Mouse (Mus musculus): ENCODE results near the gene Mipep. TPM values are rescaled to one million over a fixed set of nuclear protein-coding genes. Genes with fewer than 3 reads are reported as not detected.

Gene Mipep
- polyA plus RNA-seq, 1 experiment from 2014 or later = 7.7 TPM

DNA sequence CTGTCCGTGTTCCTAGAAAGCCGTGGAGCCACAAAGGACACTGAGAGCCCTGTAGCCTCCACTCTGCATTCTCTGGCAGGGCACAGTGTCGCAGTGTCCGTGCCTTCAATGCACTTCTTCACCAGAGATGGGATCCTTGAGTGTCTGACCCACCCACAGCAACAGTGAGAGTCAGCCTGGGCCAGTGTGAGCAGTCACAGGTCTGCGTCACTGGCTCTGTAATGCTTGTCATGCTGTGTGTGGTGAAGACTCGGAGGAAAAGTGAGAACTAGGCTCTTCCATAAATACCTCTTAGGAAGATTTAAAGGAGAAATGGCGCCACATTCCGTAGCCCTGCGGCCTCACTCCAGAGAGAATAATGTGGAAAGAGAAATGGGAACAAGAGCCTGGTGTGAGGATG lies 84.0 kb downstream of the Mipep start:
- DNase-seq (ENCODE audit: low spot score) (no peak), ATAC-seq (no peak)
- 83% methylated on average over 9 of the region's 9 CpGs for WGBS
- H3K27me3 ChIP-seq (replicated peaks; ENCODE audit: insufficient read depth, low read length) = no peaks in the 10 kb centered on the region
- no peaks in the 10 kb centered on the region for H3K9me3 ChIP-seq (ENCODE audit: low read length)
- H3K9ac ChIP-seq (replicated peaks; ENCODE audit: low read depth) = no peak overlapping the region
- H3K36me3 ChIP-seq (ENCODE audit: insufficient read depth, low read length) = 0 out of 2 replicates have a peak, but pooled peaks cover 4% of the 10 kb centered on the region
- H3K4me3 ChIP-seq (ENCODE audit: low read depth, low read length) = no peak overlapping the region
- no peak overlapping the region for H3K4me2 ChIP-seq (replicated peaks; ENCODE audit: low read depth, low read length)
- no peak overlapping the region for H3K27ac ChIP-seq (ENCODE audit: low read length)
- no peak for TF ChIP-seq CTCF (IDR thresholded peaks at IDR 0.05)
- no peak for TF ChIP-seq EP300 (IDR thresholded peaks at IDR 0.05)
- H3K4me1 ChIP-seq (ENCODE audit: insufficient read depth, low read depth, low read length) = no peaks in the 10 kb centered on the region

DNA sequence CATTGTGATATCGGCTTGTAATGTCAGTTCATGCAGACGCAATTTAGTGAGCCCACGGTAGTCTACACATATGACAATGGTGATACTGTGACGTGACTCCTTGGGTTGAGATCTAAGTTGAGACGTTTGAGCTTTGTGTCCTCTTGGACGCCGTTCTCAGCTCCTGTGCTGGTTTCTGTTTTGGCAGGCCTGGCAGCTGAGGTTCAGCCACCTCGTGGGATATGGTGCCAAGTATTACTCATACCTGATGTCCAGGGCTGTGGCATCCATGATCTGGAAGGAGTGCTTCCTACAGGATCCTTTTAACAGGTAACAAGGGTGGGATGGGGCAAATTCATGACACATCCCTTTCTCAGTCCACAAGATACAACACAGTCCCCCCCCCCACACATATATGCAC lies 87.5 kb downstream of the Mipep start:
- 0 out of 2 replicates have a peak, but pooled peaks cover 4% of the 10 kb centered on the region for H3K36me3 ChIP-seq (ENCODE audit: insufficient read depth, low read length)
- TF ChIP-seq CTCF (IDR thresholded peaks at IDR 0.05) = no peak
- no peak for TF ChIP-seq EP300 (IDR thresholded peaks at IDR 0.05)

DNA sequence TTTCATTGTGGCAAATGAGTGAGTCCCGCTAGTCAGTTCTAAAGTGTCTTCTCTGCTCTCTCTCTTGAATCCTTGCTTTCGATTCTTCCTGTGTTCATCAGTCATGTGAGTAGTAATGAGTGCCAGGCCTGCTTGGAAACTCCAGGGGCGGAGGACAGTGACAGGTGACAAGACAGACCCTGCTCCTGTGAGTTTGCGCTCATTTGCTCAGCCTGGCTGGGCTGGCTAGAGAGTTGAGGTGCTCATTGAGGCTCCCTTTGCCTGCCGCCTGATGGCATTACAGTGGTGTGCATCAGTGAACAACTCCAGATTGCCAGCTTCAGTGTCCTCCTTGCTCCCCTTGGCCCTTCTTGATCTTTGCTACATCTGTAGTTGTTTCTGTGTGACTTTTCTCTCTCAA lies 97.7 kb downstream of the Mipep start:
- Histone ChIP-seq H3K4me2 (replicated peaks; ENCODE audit: low read depth, low read length) (no peak overlapping the region), H3K27me3 (replicated peaks; ENCODE audit: insufficient read depth, low read length) (no peaks in the 10 kb centered on the region), H3K4me3 (ENCODE audit: low read depth, low read length) (no peak overlapping the region), H3K9me3 (ENCODE audit: low read length) (no peaks in the 10 kb centered on the region), H3K9ac (replicated peaks; ENCODE audit: low read depth) (no peak overlapping the region), H3K4me1 (ENCODE audit: insufficient read depth, low read depth, low read length) (no peaks in the 10 kb centered on the region), H3K27ac (ENCODE audit: low read length) (no peak overlapping the region), H3K36me3 (ENCODE audit: insufficient read depth, low read length) (no peaks in the 10 kb centered on the region)
- ATAC-seq = no peak
- DNase-seq (ENCODE audit: low spot score) = no peak
- 91% methylated on average over 5 of the region's 5 CpGs for WGBS
- TF ChIP-seq EP300 (IDR thresholded peaks at IDR 0.05) (no peak), CTCF (IDR thresholded peaks at IDR 0.05) (no peak)

More for the DNA sequence above, 87.5 kb downstream of the Mipep start:
- ATAC-seq (no peak), DNase-seq (ENCODE audit: low spot score) (no peak)
- Histone ChIP-seq H3K27ac (ENCODE audit: low read length) (no peak overlapping the region), H3K4me1 (ENCODE audit: insufficient read depth, low read depth, low read length) (no peaks in the 10 kb centered on the region), H3K9me3 (ENCODE audit: low read length) (no peaks in the 10 kb centered on the region), H3K9ac (replicated peaks; ENCODE audit: low read depth) (no peak overlapping the region), H3K4me2 (replicated peaks; ENCODE audit: low read depth, low read length) (no peak overlapping the region), H3K27me3 (replicated peaks; ENCODE audit: insufficient read depth, low read length) (no peaks in the 10 kb centered on the region), H3K4me3 (ENCODE audit: low read depth, low read length) (no peak overlapping the region)
- WGBS = 92% methylated on average over 8 of the region's 8 CpGs

DNA sequence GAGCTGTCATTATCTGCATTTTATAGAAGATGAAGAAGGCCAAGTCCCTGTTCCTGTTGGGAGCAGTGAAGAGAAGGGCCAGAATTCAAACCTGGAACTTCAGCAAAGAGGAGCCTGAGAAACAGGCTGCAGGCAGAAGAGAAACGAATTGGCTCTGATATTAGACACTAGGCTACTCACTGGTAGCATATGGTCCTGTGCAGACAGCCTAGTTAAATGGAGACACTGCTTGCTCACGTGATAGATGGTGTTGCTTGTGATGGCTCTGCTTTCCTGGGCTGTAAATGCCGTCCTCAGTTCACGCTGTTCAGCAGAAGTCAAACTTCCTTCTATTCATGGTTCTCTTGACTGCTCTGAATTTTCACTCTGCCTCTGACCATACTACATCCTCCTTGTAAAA lies 98.3 kb downstream of the Mipep start:
- no peak overlapping the region for H3K4me2 ChIP-seq (replicated peaks; ENCODE audit: low read depth, low read length)
- no peak overlapping the region for H3K27ac ChIP-seq (ENCODE audit: low read length)
- TF ChIP-seq CTCF (IDR thresholded peaks at IDR 0.05) (no peak), EP300 (IDR thresholded peaks at IDR 0.05) (no peak)
- no peaks in the 10 kb centered on the region for H3K36me3 ChIP-seq (ENCODE audit: insufficient read depth, low read length)
- H3K9ac ChIP-seq (replicated peaks; ENCODE audit: low read depth) = no peak overlapping the region
- H3K4me1 ChIP-seq (ENCODE audit: insufficient read depth, low read depth, low read length) = no peaks in the 10 kb centered on the region
- no peaks in the 10 kb centered on the region for H3K9me3 ChIP-seq (ENCODE audit: low read length)
- DNase-seq (ENCODE audit: low spot score) (no peak), ATAC-seq (no peak)
- 79% methylated on average over 4 of the region's 4 CpGs for WGBS
- H3K4me3 ChIP-seq (ENCODE audit: low read depth, low read length) = no peak overlapping the region
- no peaks in the 10 kb centered on the region for H3K27me3 ChIP-seq (replicated peaks; ENCODE audit: insufficient read depth, low read length)

DNA sequence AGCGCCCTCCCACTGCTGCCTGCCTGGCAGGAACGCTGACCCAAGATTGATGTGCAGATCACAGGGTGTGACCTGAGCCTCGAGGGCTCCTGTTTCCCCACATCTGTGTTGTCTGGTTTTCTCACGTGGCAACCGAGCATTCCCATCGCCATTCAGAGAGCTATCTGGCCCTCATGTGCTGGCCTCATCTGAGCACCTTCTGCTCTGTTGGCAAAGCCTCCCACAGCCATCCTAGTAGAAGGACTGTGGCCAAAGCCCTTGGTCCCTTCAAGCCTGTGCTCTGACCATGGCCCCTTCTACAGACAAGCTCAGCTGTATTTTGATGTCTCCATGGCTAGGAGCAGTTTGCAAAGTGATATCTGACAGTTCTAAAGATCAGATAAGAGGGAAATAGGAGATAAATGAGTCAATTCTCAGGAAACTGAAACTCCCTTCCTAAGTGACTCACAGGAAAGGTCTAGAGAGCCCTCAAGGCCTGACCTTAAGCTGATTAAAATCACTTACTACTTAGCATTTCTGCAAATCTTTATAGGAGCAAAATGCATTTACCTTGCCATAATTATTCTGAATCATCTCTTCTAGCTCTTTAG lies 101.1 kb downstream of the Mipep start:
- Histone ChIP-seq H3K36me3 (ENCODE audit: insufficient read depth, low read length) (no peaks in the 10 kb centered on the region), H3K4me1 (ENCODE audit: insufficient read depth, low read depth, low read length) (no peaks in the 10 kb centered on the region), H3K27me3 (replicated peaks; ENCODE audit: insufficient read depth, low read length) (no peaks in the 10 kb centered on the region), H3K4me3 (ENCODE audit: low read depth, low read length) (no peak overlapping the region), H3K4me2 (replicated peaks; ENCODE audit: low read depth, low read length) (no peak overlapping the region), H3K27ac (ENCODE audit: low read length) (no peak overlapping the region), H3K9me3 (ENCODE audit: low read length) (no peaks in the 10 kb centered on the region), H3K9ac (replicated peaks; ENCODE audit: low read depth) (no peak overlapping the region)
- ATAC-seq = no peak
- WGBS = 44% methylated on average over 6 of the region's 6 CpGs
- TF ChIP-seq EP300 (IDR thresholded peaks at IDR 0.05) = no peak
- TF ChIP-seq CTCF (IDR thresholded peaks at IDR 0.05) = no peak
- DNase-seq (ENCODE audit: low spot score) = no peak

DNA sequence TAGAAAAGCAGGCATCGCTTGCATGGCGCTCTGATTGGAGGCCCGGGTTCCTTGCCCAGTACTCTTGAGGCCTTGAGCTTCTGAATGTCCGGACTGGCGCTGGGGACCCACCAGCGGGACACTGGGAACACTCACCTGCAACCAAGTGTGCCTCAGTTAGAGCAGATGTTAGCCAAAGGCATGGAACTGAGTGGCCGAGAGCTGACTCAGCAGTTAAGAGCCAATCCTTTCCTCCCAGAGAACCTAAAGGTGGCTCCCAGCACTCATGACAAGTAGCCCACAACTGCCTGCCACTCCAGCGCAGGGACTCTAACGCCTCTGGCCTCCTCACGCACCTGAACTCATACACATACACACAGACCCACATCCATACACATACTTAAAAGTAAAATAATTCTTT lies 109.5 kb downstream of the Mipep start:
- no peak overlapping the region for H3K4me3 ChIP-seq (ENCODE audit: low read depth, low read length)
- H3K27me3 ChIP-seq (replicated peaks; ENCODE audit: insufficient read depth, low read length) = no peaks in the 10 kb centered on the region
- DNase-seq (ENCODE audit: low spot score) = no peak
- no peak overlapping the region for H3K4me2 ChIP-seq (replicated peaks; ENCODE audit: low read depth, low read length)
- WGBS = 91% methylated on average over 10 of the region's 10 CpGs
- TF ChIP-seq EP300 (IDR thresholded peaks at IDR 0.05) (no peak), CTCF (IDR thresholded peaks at IDR 0.05) (no peak)
- H3K36me3 ChIP-seq (ENCODE audit: insufficient read depth, low read length) = no peaks in the 10 kb centered on the region
- no peak overlapping the region for H3K27ac ChIP-seq (ENCODE audit: low read length)
- no peaks in the 10 kb centered on the region for H3K4me1 ChIP-seq (ENCODE audit: insufficient read depth, low read depth, low read length)
- ATAC-seq = no peak
- H3K9ac ChIP-seq (replicated peaks; ENCODE audit: low read depth) = no peak overlapping the region
- H3K9me3 ChIP-seq (ENCODE audit: low read length) = no peaks in the 10 kb centered on the region
